Mouse (Mus musculus): ENCODE results near the gene Scarb1.

DNA sequence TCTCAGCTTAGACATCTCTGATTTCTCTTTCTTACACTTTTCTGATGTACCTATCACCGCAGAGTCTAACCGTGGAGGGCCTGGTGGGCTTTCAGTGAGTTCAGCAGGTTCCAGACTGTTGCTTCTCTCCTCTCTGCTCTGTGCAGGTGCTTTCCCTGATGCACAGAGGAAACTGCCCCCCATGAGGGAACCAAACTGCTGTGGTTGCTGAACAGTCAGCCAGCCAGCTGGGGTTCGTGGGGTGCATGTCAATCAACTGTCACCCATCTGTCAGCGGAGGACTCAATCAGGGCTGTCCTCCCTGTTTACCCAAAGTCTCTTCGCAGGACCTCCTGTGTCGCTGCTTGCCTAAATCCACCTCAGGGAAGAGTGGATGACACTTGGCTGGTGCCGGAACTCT is 36.3 kb upstream of the Scarb1 start:
- no peak for TF ChIP-seq CTCF (IDR thresholded peaks at IDR 0.05; ENCODE audit: low read depth)
- no peak for TF ChIP-seq EP300 (optimal IDR thresholded peaks at IDR 0.05)
